Mouse (Mus musculus) bone marrow macrophage, adult 2 months (primary cell): ENCODE results near the gene Serping1. TPM values are rescaled to one million over a fixed set of nuclear protein-coding genes. Genes with fewer than 3 reads are reported as not detected.

Experiments
- H3K27ac ChIP-seq: 2 replicates; pipeline ENCODE4 v1.5.1; 2012; ENCODE audit warnings: low read depth, low read length; ENCODE audit not compliant: insufficient read depth
- H3K4me1 ChIP-seq: 2 replicates; pipeline ENCODE4 v1.6.1; 2012; ENCODE audit warnings: low read length; ENCODE audit not compliant: control insufficient read depth, insufficient read depth
- H3K4me3 ChIP-seq: 2 replicates; pipeline ENCODE4 v1.5.1; 2012; ENCODE audit warnings: mild to moderate bottlenecking, low read length, moderate library complexity; ENCODE audit not compliant: insufficient read depth
- CTCF ChIP-seq: IDR thresholded peaks from 2 replicates; pipeline ENCODE4 v1.5.1; 2012; ENCODE audit warnings: low read depth, mild to moderate bottlenecking, low read length, moderate library complexity
- POLR2A ChIP-seq: IDR thresholded peaks from 2 replicates; pipeline ENCODE4 v1.6.1; 2012; ENCODE audit warnings: mild to moderate bottlenecking, low read depth, low read length, borderline replicate concordance
- polyA plus RNA-seq: library from polyadenylated mRNA; stranded (reverse); fragments of >200 nt; gene quantifications from 2 replicates; pipeline ENCODE4 v1.2.4, GENCODE M21; 2012; ENCODE audit not compliant: missing spikeins, insufficient read depth, insufficient read length

Serping1 gene
- polyA plus RNA-seq, 1 experiment, result 0.83 TPM

DNA sequence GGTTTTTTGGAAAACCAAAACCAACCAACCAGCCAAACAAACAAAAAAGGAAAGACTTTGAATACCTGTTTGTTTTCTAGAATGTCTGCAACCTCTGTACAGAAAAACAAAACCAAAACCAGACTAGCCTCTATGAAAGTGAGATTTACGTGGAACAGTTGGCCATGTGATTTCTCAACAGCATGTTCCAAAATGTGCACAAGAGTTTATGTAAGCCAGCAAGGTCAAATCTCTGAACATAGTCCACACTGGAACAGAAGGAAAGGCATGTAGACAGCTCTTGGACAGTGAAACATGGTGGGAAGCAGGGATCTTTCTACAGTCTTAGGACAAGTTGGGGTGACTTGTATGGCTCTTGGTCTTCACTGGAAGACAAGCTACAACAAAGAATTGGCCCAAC lies 13.4 kb downstream of the Serping1 start:
- Histone ChIP-seq H3K4me1 (no peaks in the 10 kb centered on the region), H3K27ac (no peak overlapping the region), H3K4me3 (no peak overlapping the region)
- TF ChIP-seq CTCF (no peak), POLR2A (no peak)

DNA sequence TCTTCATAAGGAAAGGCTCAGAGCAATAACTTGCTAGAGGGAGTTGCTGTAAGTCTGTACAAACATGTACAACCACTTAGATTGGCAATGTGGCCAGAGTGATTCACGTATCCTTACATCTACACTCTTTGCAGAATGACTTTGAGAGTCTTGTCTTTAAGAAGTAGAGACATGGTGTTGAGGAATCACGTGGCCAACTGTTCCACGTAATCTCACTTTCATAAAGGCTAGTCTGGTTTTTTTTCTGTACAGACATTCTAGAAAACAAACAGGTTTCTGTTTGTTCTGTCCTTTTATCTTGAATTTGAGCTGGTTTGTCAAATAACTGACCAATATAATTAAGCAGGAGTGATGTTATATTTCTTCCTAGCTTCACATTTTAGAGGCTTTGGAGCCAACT lies 13.9 kb downstream of the Serping1 start:
- H3K27ac ChIP-seq, result no peak overlapping the region
- TF ChIP-seq POLR2A, result no peak
- no peak for TF ChIP-seq CTCF
- H3K4me3 ChIP-seq, result no peak overlapping the region
- no peaks in the 10 kb centered on the region for H3K4me1 ChIP-seq

DNA sequence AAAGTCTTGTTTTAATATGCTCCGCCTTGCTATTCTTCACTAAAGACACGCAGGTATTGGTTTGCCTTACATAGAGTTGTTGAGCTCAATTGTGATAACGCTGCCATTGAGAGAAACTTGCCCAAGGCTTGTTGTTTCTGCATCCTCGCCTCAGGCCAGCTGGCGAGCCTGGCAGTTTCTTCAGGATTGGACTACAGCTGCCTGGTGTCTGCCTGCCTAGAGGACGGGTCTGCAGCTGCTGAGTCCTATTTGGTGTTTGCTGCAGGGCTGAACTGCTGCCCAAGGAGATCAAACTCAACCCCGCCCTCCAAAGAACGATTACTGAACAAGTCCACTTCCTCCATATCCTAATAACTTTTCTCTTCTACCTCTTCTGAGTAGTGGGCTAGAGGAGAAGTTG lies 14.5 kb downstream of the Serping1 start:
- TF ChIP-seq CTCF (no peak), POLR2A (no peak)
- no peak overlapping the region for H3K27ac ChIP-seq
- no peaks in the 10 kb centered on the region for H3K4me1 ChIP-seq
- no peak overlapping the region for H3K4me3 ChIP-seq

DNA sequence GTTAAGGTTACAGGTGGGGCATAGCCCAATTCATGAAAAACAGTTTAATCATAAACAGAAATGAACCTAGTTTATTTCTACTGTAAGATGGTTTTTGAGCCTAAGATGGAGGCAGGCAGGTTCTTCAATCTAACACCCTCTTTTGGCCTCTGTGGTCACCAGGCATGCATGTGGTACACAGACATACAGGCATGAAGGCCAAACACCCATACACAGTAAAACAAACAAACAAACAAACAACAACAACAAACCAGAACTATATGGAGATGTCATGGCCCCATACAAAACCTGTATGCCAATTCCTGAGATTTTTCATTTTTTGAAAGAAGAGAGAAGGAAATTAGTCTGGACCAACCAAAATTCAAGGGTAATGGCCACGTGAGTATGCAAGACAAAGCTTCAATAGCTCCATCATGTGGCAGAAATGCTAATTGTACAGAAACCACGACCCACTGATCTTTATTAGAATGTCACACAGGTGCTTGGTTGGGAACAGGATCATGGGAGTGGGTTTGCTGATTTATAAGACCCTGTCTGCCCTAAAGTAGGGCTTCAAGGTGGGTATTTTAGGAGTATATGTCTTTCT lies 16.6 kb downstream of the Serping1 start:
- Histone ChIP-seq H3K4me1 (no peaks in the 10 kb centered on the region), H3K4me3 (no peak overlapping the region)
- TF ChIP-seq CTCF (no peak), POLR2A (no peak)

GRCm38 (mm10) chr2:84757026-84757682 lies 18.1 kb downstream of the Serping1 start:
- TF ChIP-seq CTCF, result no peak
- no peak for TF ChIP-seq POLR2A
- H3K4me1 ChIP-seq, result no peaks in the 10 kb centered on the region
- H3K4me3 ChIP-seq, result no peak overlapping the region
- H3K27ac ChIP-seq, result no peak overlapping the region

More for the DNA sequence above, 16.6 kb downstream of the Serping1 start:
- no peak overlapping the region for H3K27ac ChIP-seq

GRCm38 (mm10) chr2:84756245-84756644 lies 19.0 kb downstream of the Serping1 start:
- no peak overlapping the region for H3K27ac ChIP-seq
- H3K4me1 ChIP-seq, result no peaks in the 10 kb centered on the region
- H3K4me3 ChIP-seq, result no peak overlapping the region
- TF ChIP-seq POLR2A, result no peak
- no peak for TF ChIP-seq CTCF

DNA sequence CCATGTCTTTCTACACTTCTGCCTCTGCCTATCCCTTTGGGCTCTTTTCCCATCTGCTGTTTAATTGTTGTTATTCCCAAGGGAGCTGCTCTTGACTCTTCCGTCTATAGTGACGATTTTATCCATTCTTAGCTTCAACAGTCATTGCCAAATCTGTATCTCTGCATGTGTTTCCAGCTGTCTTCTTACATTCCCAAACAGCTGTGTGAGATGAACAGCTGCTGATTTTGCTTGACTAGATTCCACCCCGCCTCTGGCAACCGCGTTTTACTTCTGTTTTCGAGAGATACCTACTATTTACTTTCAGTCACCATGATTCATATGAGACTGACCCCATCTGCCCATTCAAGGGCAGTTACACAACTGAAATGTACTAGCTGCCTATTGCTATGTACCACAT lies 25.1 kb downstream of the Serping1 start:
- TF ChIP-seq CTCF (no peak), POLR2A (no peak)
- no peak overlapping the region for H3K4me3 ChIP-seq
- no peak overlapping the region for H3K27ac ChIP-seq
- H3K4me1 ChIP-seq, result no peaks in the 10 kb centered on the region

- no peak overlapping the region for H3K4me3 ChIP-seq
- H3K4me1 ChIP-seq, result peaks cover 6% of the 10 kb centered on the region
- TF ChIP-seq POLR2A (no peak), CTCF (no peak)
- H3K27ac ChIP-seq, result no peak overlapping the region
Observed at GRCm38 (mm10) chr2:84744126-84744525, 31.1 kb downstream of the Serping1 start.

- TF ChIP-seq POLR2A, result no peak
- no peak for TF ChIP-seq CTCF
- no peak within 1 kb of the TSS for H3K27ac ChIP-seq
- peaks cover 8% of the 10 kb centered on the region for H3K4me1 ChIP-seq
- H3K4me3 ChIP-seq, result peak within 1 kb of the TSS; percentile 60
Observed at GRCm38 (mm10) chr2:84743561-84743960, 31.7 kb downstream of the Serping1 start, which contains the start of gene Gm19426. Gene Gm19426 (minus strand): TSS chr2:84743655.

DNA sequence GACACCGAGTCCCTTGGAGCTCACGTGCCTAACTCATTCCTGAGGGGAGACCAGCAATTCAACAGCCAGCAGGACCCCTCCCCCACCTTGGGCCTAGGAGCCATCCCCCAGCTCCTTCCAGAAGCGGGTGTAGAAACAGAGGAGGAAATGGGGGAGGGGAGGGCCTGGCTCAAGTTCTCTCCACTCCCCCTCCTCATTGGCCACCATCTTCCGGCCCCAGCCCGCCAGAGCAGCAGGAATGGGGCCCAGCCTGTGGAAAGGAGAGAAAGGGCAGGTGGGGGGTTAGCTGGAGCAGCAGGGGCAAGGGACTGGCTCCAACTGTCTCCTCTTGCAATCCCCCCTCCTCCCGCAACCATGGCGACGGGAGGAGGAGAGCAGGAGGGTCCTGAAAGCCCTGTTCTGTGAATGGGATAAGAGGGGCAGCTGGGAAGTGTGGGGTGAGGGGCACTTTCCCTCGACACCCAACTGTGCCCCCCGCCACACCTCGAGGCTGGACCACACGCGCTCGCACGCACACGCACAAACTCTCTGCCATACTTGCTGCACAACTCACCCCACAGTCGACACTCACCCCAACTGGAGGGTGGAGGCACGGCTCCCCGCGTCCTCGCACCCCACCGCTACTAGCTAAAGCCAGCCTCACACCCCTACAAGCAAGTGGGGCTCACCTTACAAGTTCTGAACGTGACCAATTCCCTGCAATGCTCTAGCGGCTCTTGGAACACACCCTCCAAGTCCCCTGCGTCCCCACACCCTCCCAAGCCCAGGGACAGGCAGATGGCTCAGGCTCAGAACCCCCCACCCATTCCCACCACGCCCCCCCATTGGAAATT lies 32.6 kb downstream of the Serping1 start:
- no peak overlapping the region for H3K27ac ChIP-seq
- peak overlapping the region; percentile 60 for H3K4me3 ChIP-seq
- H3K4me1 ChIP-seq, result peaks cover 8% of the 10 kb centered on the region
- TF ChIP-seq POLR2A (no peak), CTCF (no peak)
